Mouse (Mus musculus): ENCODE data around the gene Dock10. TPM values are rescaled to one million over a fixed set of nuclear protein-coding genes. Genes with fewer than 3 reads are reported as not detected.

Gene Dock10
- total and polyA plus RNA-seq, 3 experiments = 2.1 to 20.8 (median 19.5) TPM

DNA sequence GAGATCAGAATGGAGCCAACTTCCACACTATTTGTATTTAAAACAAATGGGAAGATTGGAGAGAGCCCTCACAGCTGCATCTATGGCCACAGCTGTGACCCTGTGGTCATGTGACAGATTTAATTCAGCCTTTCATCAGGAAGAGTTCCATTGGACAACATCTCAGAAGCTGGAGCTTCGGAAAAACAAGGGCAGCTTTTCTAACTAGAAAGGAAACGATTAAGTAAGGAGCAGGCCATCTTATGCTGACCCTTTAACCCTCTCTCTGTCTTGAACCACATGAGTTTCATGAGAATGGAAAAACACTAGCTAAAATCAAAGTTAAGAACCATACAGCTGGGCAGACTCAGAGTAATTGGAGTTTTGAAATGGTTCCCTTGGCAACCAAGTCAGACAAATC lies 101.9 kb downstream of the Dock10 start:
- no peak for DNase-seq

DNA sequence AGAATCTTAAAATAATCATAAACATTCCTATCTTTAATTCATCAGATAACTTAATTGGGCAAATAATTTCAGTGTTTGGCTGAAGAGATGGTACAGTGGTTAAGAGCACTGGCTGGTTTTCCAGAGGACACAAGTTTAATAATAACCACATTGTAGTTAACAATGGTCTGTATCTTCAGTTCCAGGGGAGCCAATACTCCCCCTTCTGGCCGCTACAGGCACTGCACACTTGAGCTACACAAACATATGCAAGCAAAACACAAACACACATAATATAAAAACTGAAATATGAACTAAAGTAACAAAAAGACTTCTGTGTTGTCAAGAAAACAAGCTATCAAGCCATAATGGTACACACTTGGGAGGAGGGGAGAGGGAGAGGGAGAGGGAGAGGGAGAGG lies 102.5 kb downstream of the Dock10 start:
- no peak for DNase-seq

GRCm38 (mm10) chr1:80655195-80655594 lies 103.1 kb downstream of the Dock10 start:
- no peak for DNase-seq

GRCm38 (mm10) chr1:80654177-80654576 lies 104.2 kb downstream of the Dock10 start:
- no peak for DNase-seq

- DNase-seq = no peak
Observed at GRCm38 (mm10) chr1:80652803-80653202, 105.5 kb downstream of the Dock10 start.

GRCm38 (mm10) chr1:80652083-80652482 lies 106.2 kb downstream of the Dock10 start:
- no peak for DNase-seq

DNA sequence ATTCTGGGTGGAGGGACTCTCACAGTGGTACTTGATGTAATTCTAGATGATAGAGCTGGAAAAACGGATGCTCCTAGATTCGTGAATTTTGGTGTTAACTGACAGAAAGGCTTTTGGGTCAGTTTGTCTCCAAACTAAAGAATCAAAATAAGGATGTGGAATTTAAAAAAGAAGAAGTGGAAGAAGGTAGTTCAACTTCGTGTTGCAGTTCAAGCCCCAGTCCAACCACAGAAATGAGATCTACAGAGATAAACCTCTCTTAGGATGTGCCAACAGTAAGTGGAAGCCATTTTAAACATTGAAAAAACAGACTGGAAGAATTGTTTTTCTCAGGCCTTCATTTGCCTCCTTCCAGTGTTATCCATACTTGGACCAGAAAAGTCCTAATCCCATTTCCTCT lies 111.7 kb downstream of the Dock10 start:
- DNase-seq = no peak

DNA sequence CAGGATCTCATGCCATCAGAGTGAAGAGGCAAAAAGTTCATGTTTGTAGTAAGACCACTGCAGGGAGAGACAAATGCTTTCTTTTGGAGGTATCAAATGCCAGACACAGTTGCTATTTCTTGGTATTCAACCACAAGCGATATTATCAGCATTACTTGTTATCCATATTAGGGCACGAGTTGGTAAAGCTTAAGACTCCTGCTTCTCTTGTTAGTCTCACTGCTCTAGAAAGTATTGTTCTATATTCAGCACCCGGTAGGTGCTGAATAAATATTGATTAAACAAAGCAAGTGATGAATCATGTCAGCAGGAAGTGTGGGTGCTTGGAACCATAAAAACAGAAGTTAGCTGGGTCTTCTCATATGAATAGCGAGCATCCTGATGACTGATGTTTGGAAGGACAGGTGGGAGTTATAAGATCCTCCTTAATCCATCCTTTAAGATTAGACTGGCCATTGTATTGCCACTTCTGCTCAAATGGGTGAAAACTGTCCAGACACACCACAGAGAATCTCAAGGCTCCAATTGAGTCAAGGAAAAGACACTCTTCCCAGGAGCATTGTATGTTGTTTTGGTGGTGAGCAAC lies 114.4 kb downstream of the Dock10 start:
- no peak for DNase-seq

DNA sequence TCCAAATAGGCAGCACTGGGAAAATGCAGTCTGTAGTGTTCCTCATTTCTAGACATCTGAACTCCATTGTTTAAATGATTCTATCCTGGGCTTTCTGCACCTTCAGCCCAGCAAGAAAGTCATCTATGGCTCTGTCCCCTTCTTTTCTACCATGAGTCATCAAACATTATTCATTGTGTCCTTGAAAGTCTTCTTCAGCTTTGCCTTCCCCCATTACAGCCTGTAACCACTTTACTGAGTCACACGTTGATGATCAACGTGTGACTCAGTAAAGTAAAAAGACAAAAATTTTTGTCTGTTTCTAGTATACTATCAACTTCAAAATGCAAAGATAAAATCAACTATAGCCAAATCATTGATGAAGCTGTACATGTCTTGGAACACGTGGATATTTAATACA lies 116.5 kb downstream of the Dock10 start:
- DNase-seq = no peak

- no peak for DNase-seq
Observed at GRCm38 (mm10) chr1:80641288-80641687, 117.0 kb downstream of the Dock10 start.

- DNase-seq = no peak
Observed at GRCm38 (mm10) chr1:80639553-80639952, 118.8 kb downstream of the Dock10 start.

DNA sequence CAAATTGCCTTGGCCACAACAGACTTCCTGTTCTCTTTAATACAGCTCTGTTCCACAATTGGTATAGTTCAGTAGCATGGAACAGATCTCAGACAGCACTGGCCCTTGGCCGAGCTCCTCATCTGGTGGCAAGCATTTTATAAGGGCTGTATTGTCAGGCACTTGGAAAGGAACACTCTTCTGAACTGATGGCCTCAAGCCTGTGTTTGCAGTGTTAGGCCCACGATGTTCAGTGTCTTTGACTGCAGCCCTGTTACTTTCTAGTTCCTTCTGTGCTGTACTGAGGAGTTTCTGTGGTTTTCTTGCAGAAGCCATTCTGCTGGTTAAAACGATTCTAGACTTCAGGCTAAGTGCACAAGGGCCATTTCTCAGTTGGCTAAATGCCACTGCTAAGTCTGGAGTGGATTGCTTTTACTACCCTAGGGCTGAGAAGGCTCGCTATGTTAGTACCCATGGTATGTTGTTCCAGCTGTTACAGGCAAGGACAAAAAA lies 121.1 kb downstream of the Dock10 start:
- DNase-seq = no peak

- DNase-seq = no peak
Observed at GRCm38 (mm10) chr1:80635825-80636224, 122.5 kb downstream of the Dock10 start.

GRCm38 (mm10) chr1:80633536-80633935 lies 124.8 kb downstream of the Dock10 start:
- DNase-seq = no peak

GRCm38 (mm10) chr1:80630179-80631149 lies 127.9 kb downstream of the Dock10 start:
- no peak for DNase-seq

- no peak for DNase-seq
Observed at GRCm38 (mm10) chr1:80628054-80628453, 130.3 kb downstream of the Dock10 start.

DNA sequence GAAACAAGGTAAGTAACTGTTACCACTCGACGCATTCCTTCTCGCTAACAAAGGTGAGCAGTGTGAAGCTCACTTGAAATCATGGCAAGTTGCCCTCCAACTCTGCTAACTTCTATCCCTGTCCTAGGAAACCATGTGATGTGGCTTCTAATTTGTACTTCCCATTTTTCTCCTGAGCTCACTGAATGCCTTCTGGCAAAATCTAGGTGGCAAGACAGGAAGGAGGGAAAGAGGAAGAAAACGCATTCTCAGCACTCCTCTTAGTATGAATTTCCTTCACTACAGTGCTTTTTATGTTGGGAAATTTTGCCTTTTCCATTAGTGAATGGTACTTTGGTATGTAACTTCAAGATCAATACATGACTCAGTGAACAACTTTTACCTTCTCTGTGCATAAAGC lies 131.5 kb downstream of the Dock10 start:
- DNase-seq = no peak

DNA sequence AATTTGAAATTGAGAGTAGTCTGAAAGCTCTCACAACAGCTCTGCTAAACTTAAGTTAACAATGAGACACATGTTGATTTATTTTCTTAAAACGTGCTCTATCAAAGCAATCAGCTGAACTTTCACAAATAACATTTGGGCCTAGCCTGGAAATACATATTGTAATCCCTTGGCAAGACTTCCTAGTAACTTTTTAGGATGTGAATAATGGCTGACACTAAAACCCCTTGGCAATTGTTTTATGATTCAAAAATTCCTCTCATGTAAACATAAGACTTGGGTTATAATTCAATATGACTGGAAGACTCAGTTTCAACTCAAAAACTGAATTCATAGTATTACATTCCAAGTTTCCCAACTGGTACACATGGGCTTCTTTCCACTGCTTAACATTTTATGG lies 133.0 kb downstream of the Dock10 start:
- DNase-seq = no peak

DNA sequence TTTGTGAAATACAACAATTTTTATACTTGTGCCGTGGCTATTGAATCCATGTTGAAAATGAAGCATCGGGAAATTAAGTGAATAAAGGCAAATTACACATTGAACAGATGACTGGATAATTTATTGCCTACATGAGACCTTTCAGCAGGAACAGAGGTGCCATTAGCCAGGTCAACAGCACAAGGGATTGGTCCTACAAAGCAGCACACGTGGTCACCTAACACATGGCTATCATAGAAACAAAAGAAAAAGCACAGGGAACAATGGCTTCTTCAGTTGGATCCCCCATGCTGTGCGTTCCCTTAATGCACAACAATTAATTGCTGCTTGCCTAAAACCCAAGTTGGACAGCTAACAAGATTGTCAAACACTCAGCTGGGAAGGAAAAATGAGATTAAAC lies 133.8 kb downstream of the Dock10 start:
- DNase-seq = no peak

DNA sequence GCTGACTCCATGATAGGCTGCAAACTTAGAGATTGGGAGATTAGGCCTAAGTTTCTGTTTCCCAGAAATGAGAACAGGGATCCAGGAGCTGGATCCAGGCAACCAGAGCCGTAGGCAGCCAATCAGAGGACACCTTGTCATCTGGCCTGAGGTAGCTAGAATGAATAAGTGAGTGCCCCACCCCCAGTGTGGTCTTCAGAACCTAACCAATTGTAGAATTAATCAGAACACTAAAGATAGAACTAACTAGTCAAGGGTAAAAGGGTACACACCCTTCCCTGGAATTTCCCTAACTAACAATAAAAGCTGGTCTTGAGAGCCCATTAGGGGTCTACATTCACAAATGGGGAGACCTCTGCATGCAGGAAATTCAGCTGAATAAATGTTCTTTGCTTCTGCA lies 135.7 kb downstream of the Dock10 start:
- no peak for DNase-seq

DNA sequence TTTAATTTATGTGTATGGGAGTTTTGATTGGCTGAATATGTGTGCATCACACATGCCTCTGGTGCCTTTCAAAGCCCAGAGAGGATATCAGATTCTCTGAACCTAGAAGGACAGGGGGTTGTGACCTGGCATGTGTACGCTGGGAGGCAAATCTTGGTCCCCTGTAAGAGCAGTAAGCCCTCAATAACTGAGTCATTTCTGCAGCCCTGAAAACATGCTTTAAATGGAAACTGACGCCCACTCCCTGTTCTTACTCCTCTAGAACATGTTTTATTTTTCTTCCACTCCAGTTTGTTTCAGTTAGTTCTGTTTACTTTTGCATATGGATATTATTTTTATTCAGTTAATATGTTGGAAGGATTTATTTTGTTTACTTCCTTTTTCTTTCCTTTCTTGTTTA lies 139.2 kb downstream of the Dock10 start:
- no peak for DNase-seq

- no peak for DNase-seq
Observed at GRCm38 (mm10) chr1:80616671-80617070, 141.7 kb downstream of the Dock10 start.

- no peak for DNase-seq
Observed at GRCm38 (mm10) chr1:80614750-80615149, 143.6 kb downstream of the Dock10 start.

Data from adrenal gland, adult 2 months (tissue).